Mouse (Mus musculus) MEL (cell line): ENCODE measurements around the gene Spred3. TPM values are rescaled to one million over a fixed set of nuclear protein-coding genes. Genes with fewer than 3 reads are reported as not detected.

Experiments
- DNase-seq: peaks from one replicate; pipeline ENCODE4 v3.0.0; 2011; ENCODE audit warnings: low read depth, low spot score
- H3K27ac ChIP-seq: 2 replicates; pipeline ENCODE4 v1.5.1; 2012; ENCODE audit warnings: low read depth, mild to moderate bottlenecking, control low read depth, low read length, moderate library complexity; ENCODE audit not compliant: control insufficient read depth
- H3K27me3 ChIP-seq, 2 experiments: fragments of 150-350 bp in 1 of 2; sonication (generic) in 1 of 2; 2 replicates each; pipeline ENCODE4 v1.6.1; 2012; ENCODE audit warnings: low read length in 2 of 2, mild to moderate bottlenecking in 2 of 2, improper control_type of control experiment in 1 of 2, moderate library complexity in 1 of 2; ENCODE audit not compliant: insufficient read depth in 2 of 2, control insufficient read depth in 1 of 2
- H3K36me3 ChIP-seq, 2 experiments: 2 replicates each; pipeline ENCODE4 v1.6.1; 2012 to 2014; ENCODE audit warnings: low read length in 2 of 2, improper control_type of control experiment in 1 of 2, inconsistent platforms in 1 of 2, mild to moderate bottlenecking in 1 of 2; ENCODE audit not compliant: insufficient read depth in 2 of 2, control insufficient read depth in 1 of 2
- H3K4me1 ChIP-seq, 2 experiments: fragments of 150-350 bp in 1 of 2; sonication (generic) in 1 of 2; 2 replicates each; pipeline ENCODE4 v1.6.1; 2012; ENCODE audit warnings: low read length in 2 of 2, improper control_type of control experiment in 1 of 2, mild to moderate bottlenecking in 1 of 2; ENCODE audit not compliant: insufficient read depth in 2 of 2, control insufficient read depth in 1 of 2
- H3K4me3 ChIP-seq, 2 experiments: fragments of 150-350 bp in 1 of 2; sonication (generic) in 1 of 2; 2 replicates each; pipeline ENCODE4 v1.5.1; 2012; ENCODE audit warnings: low read depth in 2 of 2, low read length in 2 of 2, mild to moderate bottlenecking in 2 of 2, moderate library complexity in 2 of 2, control low read depth in 1 of 2, improper control_type of control experiment in 1 of 2; ENCODE audit not compliant: control insufficient read depth in 1 of 2, insufficient read depth in 1 of 2
- H3K79me2 ChIP-seq: 2 replicates; pipeline ENCODE4 v1.6.1; 2012; ENCODE audit warnings: mild to moderate bottlenecking, low read length, moderate library complexity; ENCODE audit not compliant: control insufficient read depth, poor library complexity, insufficient read depth
- H3K9ac ChIP-seq: 2 replicates; pipeline ENCODE4 v1.6.1; 2012; ENCODE audit warnings: low read depth, mild to moderate bottlenecking, control low read depth, low read length, moderate library complexity; ENCODE audit not compliant: control insufficient read depth, poor library complexity, severe bottlenecking
- H3K9me3 ChIP-seq: fragments of 150-350 bp; sonication (generic); replicated peaks from 2 replicates; pipeline ENCODE4 v1.6.1; 2012; ENCODE audit warnings: mild to moderate bottlenecking, low read length, improper control_type of control experiment, moderate library complexity; ENCODE audit not compliant: insufficient read depth
- BHLHE40 ChIP-seq: IDR thresholded peaks from 2 replicates; pipeline ENCODE4 v1.6.1; 2012; ENCODE audit warnings: low read depth, mild to moderate bottlenecking, inconsistent platforms, low read length, improper control_type of control experiment, borderline replicate concordance
- CTCF ChIP-seq, 3 experiments: IDR thresholded peaks in 2 of 3; conservative IDR thresholded peaks in 1 of 3; 2 replicates each; pipeline ENCODE4 v1.5.1; 2011 to 2012; ENCODE audit warnings: low read length in 3 of 3, low read depth in 2 of 3, mild to moderate bottlenecking in 2 of 3, improper control_type of control experiment in 1 of 3, inconsistent platforms in 1 of 3, mixed read lengths in 1 of 3, moderate library complexity in 1 of 3; ENCODE audit not compliant: control insufficient read depth in 1 of 3, insufficient read depth in 1 of 3, poor library complexity in 1 of 3, severe bottlenecking in 1 of 3
- E2F4 ChIP-seq: IDR thresholded peaks from 2 replicates; pipeline ENCODE4 v1.6.1; 2011; ENCODE audit warnings: low read depth, low read length, improper control_type of control experiment, borderline replicate concordance
- ELF1 ChIP-seq: IDR thresholded peaks from 2 replicates; pipeline ENCODE4 v1.6.1; 2014; ENCODE audit warnings: low read depth, mild to moderate bottlenecking, inconsistent platforms, low read length, improper control_type of control experiment, moderate library complexity
- EP300 ChIP-seq, 2 experiments: IDR thresholded peaks; 2 replicates each; pipeline ENCODE4 v1.6.1; 2011; ENCODE audit warnings: improper control_type of control experiment in 2 of 2, low read length in 2 of 2, low read depth in 1 of 2, mild to moderate bottlenecking in 1 of 2
- ETS1 ChIP-seq: IDR thresholded peaks from 2 replicates; pipeline ENCODE4 v1.6.1; 2012; ENCODE audit warnings: low read depth, mild to moderate bottlenecking, inconsistent platforms, low read length, improper control_type of control experiment, moderate library complexity
- GABPA ChIP-seq: IDR thresholded peaks from 2 replicates; pipeline ENCODE4 v1.6.1; 2012; ENCODE audit warnings: low read depth, mild to moderate bottlenecking, inconsistent platforms, low read length, improper control_type of control experiment, moderate library complexity
- HCFC1 ChIP-seq: IDR thresholded peaks from 2 replicates; pipeline ENCODE4 v1.6.1; 2012; ENCODE audit warnings: low read depth, mild to moderate bottlenecking, inconsistent platforms, low read length, improper control_type of control experiment, moderate library complexity
- KAT2A ChIP-seq: conservative IDR thresholded peaks from 2 replicates; pipeline ENCODE4 v1.6.1; 2012; ENCODE audit warnings: low read depth, low read length, improper control_type of control experiment, inconsistent platforms
- MAZ ChIP-seq: IDR thresholded peaks from 2 replicates; pipeline ENCODE4 v1.6.1; 2012; ENCODE audit warnings: low read depth, mild to moderate bottlenecking, inconsistent platforms, low read length, improper control_type of control experiment
- MEF2A ChIP-seq: IDR thresholded peaks from 2 replicates; pipeline ENCODE4 v1.6.1; 2014; ENCODE audit warnings: low read depth, mild to moderate bottlenecking, inconsistent platforms, low read length, improper control_type of control experiment; ENCODE audit not compliant: poor library complexity, insufficient replicate concordance, severe bottlenecking; ENCODE audit errors: extremely low read depth
- MXI1 ChIP-seq: IDR thresholded peaks from 2 replicates; pipeline ENCODE4 v1.6.1; 2011; ENCODE audit warnings: mild to moderate bottlenecking, low read depth, low read length, improper control_type of control experiment
- MYB ChIP-seq: IDR thresholded peaks from 2 replicates; pipeline ENCODE4 v1.6.1; 2011; ENCODE audit warnings: mild to moderate bottlenecking, low read depth, low read length, improper control_type of control experiment
- MYC ChIP-seq: IDR thresholded peaks from 2 replicates; pipeline ENCODE4 v1.6.1; 2011; ENCODE audit warnings: low read depth, mild to moderate bottlenecking, low read length, improper control_type of control experiment, moderate library complexity
- POLR2A ChIP-seq, 2 experiments: IDR thresholded peaks; 2 replicates each; pipeline ENCODE4 v1.6.1; 2011 to 2012; ENCODE audit warnings: low read length in 2 of 2, mild to moderate bottlenecking in 2 of 2, control low read depth in 1 of 2, improper control_type of control experiment in 1 of 2, low read depth in 1 of 2, moderate library complexity in 1 of 2; ENCODE audit not compliant: control insufficient read depth in 1 of 2, insufficient read depth in 1 of 2, poor library complexity in 1 of 2
- RAD21 ChIP-seq: IDR thresholded peaks from 2 replicates; pipeline ENCODE4 v1.6.1; 2011; ENCODE audit warnings: mild to moderate bottlenecking, low read depth, low read length, improper control_type of control experiment
- SIN3A ChIP-seq: IDR thresholded peaks from 2 replicates; pipeline ENCODE4 v1.6.1; 2012; ENCODE audit warnings: low read length, improper control_type of control experiment, inconsistent platforms
- SMC3 ChIP-seq: IDR thresholded peaks from 2 replicates; pipeline ENCODE4 v1.6.1; 2011; ENCODE audit warnings: low read depth, low read length, improper control_type of control experiment
- TAL1 ChIP-seq: IDR thresholded peaks from 2 replicates; pipeline ENCODE4 v1.6.1; 2012; ENCODE audit warnings: mild to moderate bottlenecking, inconsistent platforms, low read length, moderate library complexity, mixed read lengths
- TBP ChIP-seq: IDR thresholded peaks from 2 replicates; pipeline ENCODE4 v1.8.0; 2011; ENCODE audit warnings: low read depth, low read length, improper control_type of control experiment
- USF2 ChIP-seq, 2 experiments: IDR thresholded peaks; 2 replicates each; pipeline ENCODE4 v1.6.1; 2011 to 2012; ENCODE audit warnings: improper control_type of control experiment in 2 of 2, low read length in 2 of 2, borderline replicate concordance in 1 of 2, inconsistent platforms in 1 of 2, low read depth in 1 of 2, mild to moderate bottlenecking in 1 of 2; ENCODE audit not compliant: insufficient read depth in 1 of 2
- polyA plus RNA-seq, 2 experiments: library from polyadenylated mRNA; stranded (reverse) in 1 of 2; unstranded in 1 of 2; fragments of >175 nt in 1 of 2; fragments of >200 nt in 1 of 2; gene quantifications; 2 replicates each; pipeline versions ENCODE4 v1.2.1 to v1.2.4; 2012; ENCODE audit warnings: low replicate concordance in 2 of 2, low read depth in 1 of 2; ENCODE audit not compliant: insufficient read length in 2 of 2, insufficient read depth in 1 of 2, missing spikeins in 1 of 2
- total RNA-seq: library from RNA; depleted of rRNA; stranded (reverse); fragments of 300-350 nt; gene quantifications from 2 replicates; pipeline ENCODE4 v1.2.3, GENCODE M21; 2012

The Spred3 gene
- total and polyA plus RNA-seq, 3 experiments, result 0.42 to 3.9 TPM; not detected in 1

- Histone ChIP-seq H3K27me3 (no peaks in the 10 kb centered on the region), H3K4me3 (peak overlapping the region; percentile 90 to 97), H3K27ac (peak overlapping the region; percentile 2; the same call in 1 of the 2 replicates), H3K79me2 (peaks cover 23% of the 10 kb centered on the region), H3K9ac (peak overlapping the region; percentile 82), H3K36me3 (peaks cover 0 to 6% of the 10 kb centered on the region in 2 experiments), H3K9me3 (no peaks in the 10 kb centered on the region), H3K4me1 (peaks cover 0 to 15% of the 10 kb centered on the region in 2 experiments; a peak in 3 of 4 replicates)
- TF ChIP-seq MYB, result no peak
- 0 out of 2 replicates have a peak, but pooled peaks have one; percentile 43 for TF ChIP-seq MYC
- TF ChIP-seq GABPA, result no peak
- no peak for TF ChIP-seq E2F4
- no peak for TF ChIP-seq HCFC1
- TF ChIP-seq USF2 (IDR thresholded peaks at IDR 0.05; ENCODE audit: borderline replicate concordance in 1 of 2, insufficient read depth in 1 of 2, low read depth in 1 of 2, low read length in 2 of 2), result no peak
- no peak for TF ChIP-seq BHLHE40
- no peak for TF ChIP-seq MAZ
- TF ChIP-seq RAD21, result no peak
- TF ChIP-seq MXI1, result peak; percentile 43; the same call in 1 of the 2 replicates
- TF ChIP-seq EP300 (IDR thresholded peaks at IDR 0.05; ENCODE audit: low read depth in 1 of 2, low read length in 2 of 2), result no peak
- TF ChIP-seq MEF2A, result peak; percentile 82; the same call in 1 of the 2 replicates
- peak; percentile 25; the same call in 1 of the 2 replicates for TF ChIP-seq ETS1
- DNase-seq, result peak; percentile 61
Measured at GRCm38 (mm10) chr7:29179323-29179722, 9.1 kb upstream of the Spred3 start.

- Histone ChIP-seq H3K36me3 (peaks cover 0 to 6% of the 10 kb centered on the region in 2 experiments), H3K4me3 (no peak overlapping the region), H3K4me1 (peaks cover 0 to 15% of the 10 kb centered on the region in 2 experiments; a peak in 3 of 4 replicates), H3K27me3 (no peaks in the 10 kb centered on the region), H3K9me3 (no peaks in the 10 kb centered on the region), H3K9ac (no peak overlapping the region), H3K79me2 (peaks cover 23% of the 10 kb centered on the region), H3K27ac (no peak overlapping the region)
- no peak for TF ChIP-seq E2F4
- TF ChIP-seq KAT2A, result no peak
- no peak for TF ChIP-seq TAL1
- TF ChIP-seq CTCF (IDR thresholded peaks at IDR 0.05 in 2 of 3, conservative IDR thresholded peaks at IDR 0.05 in 1 of 3; ENCODE audit: control insufficient read depth in 1 of 3, insufficient read depth in 1 of 3, low read depth in 2 of 3, low read length in 3 of 3, poor library complexity in 1 of 3, severe bottlenecking in 1 of 3), result peak in 2 of 3 experiments; percentile 27 to 41; a peak in 3 of 6 replicates
- peak; percentile 14; the same call in 1 of the 2 replicates for TF ChIP-seq SMC3
- TF ChIP-seq TBP, result 0 out of 2 replicates have a peak, but pooled peaks have one; percentile 29
- TF ChIP-seq POLR2A (IDR thresholded peaks at IDR 0.05; ENCODE audit: control insufficient read depth in 1 of 2, insufficient read depth in 1 of 2, low read depth in 1 of 2, low read length in 2 of 2, poor library complexity in 1 of 2), result no peak
- TF ChIP-seq SIN3A, result no peak
- TF ChIP-seq ELF1, result no peak
- TF ChIP-seq MXI1, result no peak
- no peak for DNase-seq
Measured at GRCm38 (mm10) chr7:29178106-29178505, 7.9 kb upstream of the Spred3 start.
